Mouse (Mus musculus) adrenal gland, postnatal 14 days (tissue): ENCODE measurements at regions not wholly inside any gene's neighbourhood (a gene's known extent, or its start where the extent isn't known, plus 50 kb on each side); places are given as distances from the start of the nearest gene placed in this dataset.

Experiments
- DNase-seq: peaks from one replicate; pipeline ENCODE4 v3.0.0; 2021; ENCODE audit warnings: mixed read lengths

DNA sequence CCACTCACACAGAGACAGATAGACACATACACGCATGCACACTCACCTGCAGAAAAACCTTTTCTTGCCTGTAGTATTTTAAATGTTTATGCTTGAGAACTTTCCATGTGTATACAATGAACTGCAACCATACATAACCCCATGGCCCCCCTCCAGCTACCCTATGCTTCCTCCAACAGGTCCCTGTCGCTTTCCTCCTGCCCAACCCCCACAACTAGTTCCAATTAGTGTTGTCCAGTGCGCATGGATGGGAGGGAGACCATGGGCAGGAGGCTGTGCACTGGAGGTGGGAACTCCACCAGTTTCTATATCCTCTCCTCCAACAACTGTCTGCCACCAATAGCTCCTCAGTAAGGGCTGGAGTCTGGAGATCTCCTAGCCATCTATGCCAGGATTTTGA, 82.9 kb upstream of the Jade1 start:
- DNase-seq: no peak

GRCm38 (mm10) chr3:41469106-41469505, 86.4 kb upstream of the Jade1 start:
- peak; percentile 44 for DNase-seq

DNA sequence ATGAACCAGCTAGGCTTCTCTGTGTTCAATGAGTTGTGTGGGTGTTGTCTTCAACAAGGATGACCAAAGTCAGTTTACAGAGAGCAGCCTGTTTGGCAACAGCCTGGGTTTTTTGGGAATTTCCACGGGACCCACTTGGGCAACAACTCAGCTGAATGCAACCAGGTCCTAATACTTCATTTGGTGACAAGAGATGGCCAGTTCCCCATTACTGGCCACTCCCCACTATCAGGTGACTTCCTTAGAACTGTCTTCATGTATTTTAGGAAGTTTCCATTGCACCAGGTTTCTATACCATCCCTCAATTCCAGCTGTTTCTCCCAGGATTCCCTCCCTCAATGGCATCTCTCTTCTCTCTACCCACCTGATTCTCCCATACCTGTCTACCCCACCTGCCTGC, 87.7 kb upstream of the Jade1 start:
- no peak for DNase-seq

DNA sequence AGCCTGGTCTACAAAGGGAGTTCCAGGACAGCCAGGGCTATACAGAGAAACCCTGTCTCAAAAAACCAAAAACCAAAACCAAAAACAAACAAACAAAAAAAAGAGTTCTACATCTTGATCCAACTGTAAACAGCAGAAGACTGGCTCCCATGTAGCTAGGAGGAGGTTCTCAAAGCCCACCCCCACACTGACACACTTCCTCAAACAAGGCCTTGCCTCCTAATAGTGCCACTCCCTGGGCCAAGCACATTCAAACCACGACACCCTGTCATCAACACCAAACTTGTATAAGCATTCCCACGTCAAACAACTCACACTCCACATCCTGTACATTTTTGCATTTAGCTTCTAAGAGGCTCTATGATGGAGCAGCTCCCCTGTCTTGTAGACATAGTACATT, 89.6 kb upstream of the Jade1 start:
- no peak for DNase-seq

DNA sequence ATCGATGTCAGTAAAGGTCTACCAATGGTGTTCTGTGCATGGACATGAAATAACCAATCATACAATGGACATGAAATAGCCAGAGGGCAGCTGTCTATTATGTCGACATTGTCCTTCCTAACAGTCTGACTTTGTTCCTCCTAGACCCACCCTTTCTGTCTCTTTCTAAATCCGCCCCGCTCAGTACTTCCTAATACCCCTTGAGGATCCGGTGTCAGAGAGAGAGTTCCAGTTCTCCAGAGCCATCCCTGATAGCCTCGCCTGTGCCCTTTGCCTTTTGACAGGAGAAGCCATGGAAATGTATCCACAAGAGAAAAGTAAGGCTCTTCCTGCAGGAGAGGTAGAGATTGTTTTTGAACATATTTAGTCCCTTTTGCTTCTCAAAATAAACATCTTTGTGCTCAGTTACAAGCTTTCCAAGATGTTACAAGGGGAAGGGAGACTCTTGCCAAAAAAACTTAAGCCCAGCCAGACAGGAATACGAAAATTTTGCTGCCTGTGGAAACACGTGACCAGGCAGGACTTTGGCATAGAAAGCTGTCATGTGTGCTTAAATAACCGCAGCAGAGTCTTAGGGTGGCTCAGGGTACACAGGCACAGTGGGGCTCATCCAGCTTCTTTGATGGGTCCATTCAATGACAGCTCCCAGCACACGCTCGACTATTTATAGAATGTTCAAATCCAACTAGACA, 92.4 kb upstream of the Jade1 start:
- peak; percentile 14 for DNase-seq

DNA sequence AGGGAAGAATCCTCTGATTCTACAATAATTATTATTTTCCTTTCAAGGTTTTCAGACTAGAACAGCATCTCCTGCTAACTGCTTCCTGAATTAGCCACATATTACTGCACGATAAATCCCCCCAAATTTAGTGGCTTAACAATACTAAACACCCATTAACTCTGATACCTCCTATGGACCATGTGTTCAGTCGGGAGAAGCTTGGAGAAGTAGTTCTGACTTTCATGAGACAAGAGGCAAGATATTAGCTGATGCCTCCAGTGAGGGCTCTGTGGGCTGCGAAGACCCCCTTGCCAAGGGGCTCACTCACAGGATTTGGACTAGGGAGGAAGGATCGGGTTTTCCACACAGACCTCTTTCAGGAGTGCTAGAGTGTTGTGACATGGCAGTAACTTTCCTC, 95.4 kb upstream of the Jade1 start:
- DNase-seq: no peak

DNA sequence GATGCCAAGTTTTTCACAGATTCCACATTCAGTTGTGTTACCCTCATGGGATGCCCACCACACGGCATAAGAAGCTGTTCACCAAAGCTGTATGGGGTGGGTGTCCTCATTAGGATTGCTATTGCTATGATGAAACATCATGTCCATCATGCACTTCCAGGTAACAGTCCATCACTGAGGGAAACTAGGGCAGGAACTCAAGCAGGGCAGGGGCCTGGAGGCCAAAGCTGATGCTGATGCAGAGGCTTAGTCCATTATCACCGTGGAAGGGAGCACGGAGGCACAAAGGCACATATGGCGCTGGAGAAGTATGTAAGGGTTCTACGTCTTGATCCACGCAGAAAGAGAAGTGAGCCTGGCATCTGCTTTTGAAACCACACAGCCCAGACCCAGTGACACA, 97.4 kb upstream of the Jade1 start:
- DNase-seq: no peak

- no peak for DNase-seq
These were observed 102.0 kb upstream of the Jade1 start for GRCm38 (mm10) chr3:41453525-41453924.

- no peak for DNase-seq
These were observed 102.8 kb upstream of the Jade1 start for GRCm38 (mm10) chr3:41452716-41453090.

DNA sequence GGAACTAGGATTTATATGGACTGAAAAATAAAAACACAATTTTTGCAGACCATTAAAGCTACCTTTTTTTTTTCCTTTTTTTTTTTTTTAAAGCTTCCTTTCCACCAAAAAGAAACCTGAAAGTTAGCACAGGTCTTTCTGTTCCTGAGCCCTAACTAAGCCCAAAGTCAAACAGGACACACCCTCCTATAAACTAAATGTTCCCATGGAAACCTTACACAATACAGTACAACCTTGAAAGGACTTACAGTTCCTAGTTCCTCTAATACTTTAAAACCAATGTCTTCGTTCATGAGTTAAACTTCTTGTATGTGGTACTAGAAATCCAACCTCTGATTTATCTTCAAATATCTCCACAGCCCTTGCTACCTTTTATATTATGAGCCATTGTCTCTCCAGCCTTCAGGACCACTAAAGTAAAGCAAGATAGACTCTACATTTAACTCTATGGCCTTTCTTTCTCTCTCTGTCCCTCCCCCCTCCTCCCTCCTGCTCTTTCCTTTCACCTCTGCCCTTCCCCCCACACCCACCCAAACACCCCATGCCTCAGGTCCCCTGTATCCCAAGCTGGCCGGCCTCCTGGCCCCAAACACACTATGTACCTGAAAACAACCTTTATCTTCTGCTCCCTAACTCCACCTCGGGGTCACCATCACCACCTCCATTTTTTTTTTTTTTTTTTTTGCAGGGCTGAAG, 103.4 kb upstream of the Jade1 start:
- DNase-seq: no peak

DNA sequence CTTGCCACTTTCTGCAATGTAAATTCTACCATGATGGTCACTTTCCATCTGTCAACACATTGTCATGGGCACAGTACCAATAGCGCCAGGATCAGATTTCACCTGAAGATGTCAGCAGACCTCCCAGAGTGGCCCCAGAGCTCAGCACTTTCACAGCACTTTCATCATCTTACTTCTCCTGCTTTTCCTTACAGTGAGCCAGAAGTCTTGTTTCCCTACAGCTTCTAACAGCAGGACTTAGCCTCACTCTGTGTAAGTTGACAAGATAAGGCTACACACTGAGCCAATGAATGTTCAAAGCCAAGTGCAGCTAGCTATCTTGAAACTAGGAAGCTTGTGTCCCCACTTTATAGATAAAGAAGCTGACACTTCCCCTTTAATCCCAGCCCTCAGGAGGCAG, 104.8 kb upstream of the Jade1 start:
- no peak for DNase-seq

GRCm38 (mm10) chr3:41444243-41444753, 111.2 kb upstream of the Jade1 start:
- DNase-seq: no peak

DNA sequence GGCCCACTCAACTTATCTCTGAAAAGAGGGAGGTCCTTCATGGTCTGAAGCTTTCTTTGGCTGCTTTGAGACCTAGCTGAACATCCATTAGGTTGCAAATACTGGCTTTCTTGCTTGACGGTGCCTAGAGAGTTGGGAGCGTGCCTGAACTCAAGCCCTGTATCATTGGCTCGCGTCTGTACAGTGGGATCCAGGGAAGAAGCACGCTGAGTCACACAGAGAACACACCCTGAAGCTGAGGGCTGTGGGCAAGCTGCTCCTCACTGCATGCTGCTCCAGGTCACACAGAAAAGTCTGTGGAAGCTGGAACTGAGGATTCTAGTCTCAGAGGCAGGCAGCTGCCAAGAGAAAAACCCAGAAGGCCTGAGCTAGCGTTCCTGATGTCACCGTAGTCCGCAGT, 119.3 kb upstream of the Jade1 start:
- DNase-seq: no peak

- no peak for DNase-seq
These were observed 122.4 kb upstream of the Jade1 start for GRCm38 (mm10) chr3:41433106-41433505.

- DNase-seq: no peak
These were observed 123.2 kb upstream of the Jade1 start for GRCm38 (mm10) chr3:41432376-41432775.

DNA sequence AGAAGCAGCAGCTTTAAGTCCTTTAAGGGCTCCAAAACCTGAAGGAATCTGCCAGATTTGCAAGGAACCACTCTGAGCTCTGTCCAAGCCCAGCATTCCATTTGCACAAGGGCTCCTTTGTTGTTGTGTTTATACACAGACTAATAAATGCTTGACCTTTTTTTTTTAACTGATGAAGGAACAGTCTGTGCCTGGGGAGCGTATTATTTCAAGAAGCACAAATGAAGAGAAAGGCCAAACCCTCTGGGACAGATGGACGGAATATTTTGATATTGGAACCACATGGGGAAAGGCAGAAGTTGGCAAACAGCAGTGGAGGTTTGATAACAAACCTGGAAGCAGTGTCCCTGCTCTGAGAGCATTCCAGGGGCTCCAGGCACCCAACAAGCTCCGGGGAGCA, 125.3 kb upstream of the Jade1 start:
- no peak for DNase-seq

GRCm38 (mm10) chr3:41426946-41427345, 128.6 kb upstream of the Jade1 start:
- no peak for DNase-seq

DNA sequence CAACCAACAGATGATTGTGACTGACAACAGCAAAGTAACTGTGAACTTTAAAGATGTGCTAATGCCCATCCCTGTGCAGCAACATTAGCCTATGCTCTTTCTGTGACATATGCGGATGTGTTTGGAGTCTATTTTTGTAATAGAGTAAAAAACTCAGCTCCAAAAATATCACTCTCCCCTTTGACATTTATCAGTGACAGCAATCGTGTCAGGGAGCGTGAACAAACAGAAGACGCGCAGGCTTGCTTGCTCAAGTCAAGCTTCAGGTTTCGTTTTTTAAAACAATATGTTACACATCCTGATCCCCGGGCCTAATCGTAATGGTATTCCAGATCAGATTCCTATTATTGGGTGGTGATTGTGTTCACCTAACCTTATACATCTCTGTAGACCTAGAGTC, 129.7 kb upstream of the Jade1 start:
- DNase-seq: no peak

- no peak for DNase-seq
These were observed 131.2 kb upstream of the Jade1 start for GRCm38 (mm10) chr3:41424142-41424939.

- DNase-seq: no peak
These were observed 131.9 kb upstream of the Jade1 start for GRCm38 (mm10) chr3:41423630-41424029.

GRCm38 (mm10) chr3:41422615-41423579, 132.6 kb upstream of the Jade1 start:
- DNase-seq: no peak

- no peak for DNase-seq
These were observed 141.8 kb upstream of the Jade1 start for GRCm38 (mm10) chr3:41413771-41414170.
